Mouse (Mus musculus): ENCODE results near the gene Chgb. TPM values are rescaled to one million over a fixed set of nuclear protein-coding genes. Genes with fewer than 3 reads are reported as not detected.

Gene Chgb
- 0.11 TPM for polyA plus RNA-seq (2014; fragmentation: Illumina TruSeq; extraction: RNeasy Lipid Tissue Mini Kit (QIAGEN cat#74804); ENCODE audit: insufficient read depth, low read depth, low replicate concordance)

DNA sequence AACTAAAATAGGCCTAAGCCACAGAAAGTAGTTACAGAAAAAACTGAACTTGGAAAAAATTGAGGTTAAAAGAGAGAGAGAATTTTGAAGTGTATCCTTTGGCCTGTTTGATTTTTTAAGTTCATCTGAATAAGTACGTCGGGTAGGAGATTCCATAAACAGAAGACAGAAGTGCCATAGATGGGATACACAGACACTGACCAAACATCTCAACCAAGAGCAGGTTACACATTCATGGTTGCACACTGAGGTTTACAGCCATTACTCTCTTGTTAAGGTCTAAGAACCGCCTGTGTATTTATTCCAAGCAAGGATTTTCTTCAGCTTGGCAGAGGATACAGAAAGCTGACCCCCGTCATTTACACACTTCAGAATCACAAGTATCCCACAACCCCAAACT, at the start of gene Chgb:
Gene Chgb, plus strand, starts transcription at position 301 of the 400 bp plus-strand sequence.

DNA sequence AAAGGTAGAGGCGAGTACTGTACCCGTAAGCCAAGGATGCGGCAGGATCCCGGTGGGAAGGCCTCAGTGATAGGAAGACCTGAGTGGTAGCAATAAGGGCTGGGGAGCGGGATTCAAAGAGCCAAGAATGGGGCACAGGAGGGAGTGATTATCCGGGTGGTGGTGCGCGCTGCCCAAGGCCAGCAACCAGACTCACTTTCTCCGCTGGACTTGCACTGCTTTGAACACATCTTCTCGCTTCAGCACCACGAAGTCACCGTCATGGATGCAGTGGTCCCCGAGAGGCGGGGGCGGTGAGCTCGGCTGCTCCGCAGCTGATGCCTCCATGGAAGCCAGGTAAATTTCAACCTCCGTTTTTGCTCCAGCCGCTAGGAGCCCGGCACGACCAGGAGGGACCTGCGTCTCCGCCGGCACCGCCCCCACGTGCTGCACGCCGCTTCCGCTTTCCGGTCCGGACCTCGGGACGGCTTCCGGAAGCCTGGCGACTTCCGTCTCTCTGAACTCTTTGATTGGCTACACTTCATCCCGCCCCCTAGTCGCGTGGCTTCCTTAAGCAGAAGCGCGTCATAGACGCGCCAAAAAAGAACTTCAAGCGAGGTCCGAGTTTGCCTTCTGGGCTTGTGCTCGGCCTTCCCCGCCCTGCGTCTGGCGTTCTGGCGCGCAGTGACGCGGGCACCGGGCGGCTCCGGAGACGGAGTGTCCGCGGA, 34.7 kb downstream of the Chgb start, which contains the start of the genes Trmt6 and Mcm8:
Gene Trmt6, minus strand, starts transcription at position 448 of the 707 bp plus-strand sequence.
Gene Mcm8, plus strand, starts transcription at position 534 of the 707 bp plus-strand sequence.

Other genes with a start within 250 kb of the Chgb start
- gene Gpcpd1, start 193.5 kb upstream of the Chgb start, polyA plus RNA-seq (2014; fragmentation: Illumina TruSeq; extraction: RNeasy Lipid Tissue Mini Kit (QIAGEN cat#74804); ENCODE audit: insufficient read depth, low read depth, low replicate concordance), result 17.7 TPM
- 18.0 TPM for gene Shld1, start 94.3 kb upstream of the Chgb start, polyA plus RNA-seq (2014; fragmentation: Illumina TruSeq; extraction: RNeasy Lipid Tissue Mini Kit (QIAGEN cat#74804); ENCODE audit: insufficient read depth, low read depth, low replicate concordance)
- 7.1 TPM for gene Trmt6, start 34.8 kb downstream of the Chgb start, polyA plus RNA-seq (2014; fragmentation: Illumina TruSeq; extraction: RNeasy Lipid Tissue Mini Kit (QIAGEN cat#74804); ENCODE audit: insufficient read depth, low read depth, low replicate concordance)
- 0.68 TPM for gene Mcm8, start 34.9 kb downstream of the Chgb start, polyA plus RNA-seq (2014; fragmentation: Illumina TruSeq; extraction: RNeasy Lipid Tissue Mini Kit (QIAGEN cat#74804); ENCODE audit: insufficient read depth, low read depth, low replicate concordance)
- gene Crls1, start 65.4 kb downstream of the Chgb start, polyA plus RNA-seq (2014; fragmentation: Illumina TruSeq; extraction: RNeasy Lipid Tissue Mini Kit (QIAGEN cat#74804); ENCODE audit: insufficient read depth, low read depth, low replicate concordance), result 19.6 TPM
- gene Lrrn4, start 99.6 kb downstream of the Chgb start, polyA plus RNA-seq (2014; fragmentation: Illumina TruSeq; extraction: RNeasy Lipid Tissue Mini Kit (QIAGEN cat#74804); ENCODE audit: insufficient read depth, low read depth, low replicate concordance), result 5.6 TPM
- gene Fermt1, start 164.6 kb downstream of the Chgb start, polyA plus RNA-seq (2014; fragmentation: Illumina TruSeq; extraction: RNeasy Lipid Tissue Mini Kit (QIAGEN cat#74804); ENCODE audit: insufficient read depth, low read depth, low replicate concordance), result 0.56 TPM